Mouse (Mus musculus) E14TG2a.4 (cell line): ENCODE data around the gene Hist1h2bg.

Experiments used
- CTCF ChIP-seq: conservative IDR thresholded peaks from 2 replicates; pipeline ENCODE4 v1.5.1; 2014; ENCODE audit warnings: low read length
- NANOG ChIP-seq: IDR thresholded peaks from 2 replicates; pipeline ENCODE4 v1.6.1; 2014; ENCODE audit warnings: borderline replicate concordance, low read length, mixed read lengths

GRCm38 (mm10) chr13:23592614-23593013, 21.4 kb downstream of the Hist1h2bg start:
- TF ChIP-seq CTCF (no peak), NANOG (no peak)
